Mouse (Mus musculus) spleen, adult 2 months (tissue): Measurements from ENCODE around the gene Glg1.

Experiments
- CTCF ChIP-seq: fragments of 200-500 bp; IDR thresholded peaks from 2 replicates; pipeline ENCODE4 v1.5.1; 2011; ENCODE audit warnings: mild to moderate bottlenecking, inconsistent platforms; ENCODE audit not compliant: insufficient read depth, insufficient read length, insufficient replicate concordance; ENCODE audit errors: extremely low read depth
- POLR2A ChIP-seq: fragments of 200-500 bp; IDR thresholded peaks from 2 replicates; pipeline ENCODE4 v1.6.1; 2011; ENCODE audit warnings: low read depth, low read length, inconsistent platforms

GRCm38 (mm10) chr8:111197966-111198365 is 61.0 kb downstream of the Glg1 start:
- no peak for TF ChIP-seq POLR2A
- no peak for TF ChIP-seq CTCF
